Mouse (Mus musculus) myocyte (in vitro differentiated cells): ENCODE results near the gene Sigirr. TPM values are rescaled to one million over a fixed set of nuclear protein-coding genes. Genes with fewer than 3 reads are reported as not detected.

Source experiments
- H3K27me3 ChIP-seq: one replicate; pipeline ENCODE4 v1.6.1; 2011; ENCODE audit not compliant: control insufficient read depth, insufficient read depth, insufficient read length
- H3K36me3 ChIP-seq: one replicate; pipeline ENCODE4 v1.6.1; 2011; ENCODE audit not compliant: control insufficient read depth, insufficient read depth
- H3K4me2 ChIP-seq: one replicate; pipeline ENCODE4 v1.6.1; 2011; ENCODE audit warnings: low read depth, control low read depth
- H3K4me3 ChIP-seq: one replicate; pipeline ENCODE4 v1.5.1; 2011; ENCODE audit warnings: mild to moderate bottlenecking, control low read depth, moderate library complexity
- H3K79me2 ChIP-seq: one replicate; pipeline ENCODE4 v1.6.1; 2011; ENCODE audit not compliant: control insufficient read depth, insufficient read depth
- H3ac ChIP-seq: one replicate; pipeline ENCODE4 v1.6.1; 2011; ENCODE audit not compliant: control insufficient read depth, insufficient read length
- CEBPB ChIP-seq: IDR thresholded peaks from 2 replicates; pipeline ENCODE4 v1.6.1; 2011; ENCODE audit warnings: mild to moderate bottlenecking, moderate library complexity; ENCODE audit not compliant: poor library complexity, insufficient read depth, severe bottlenecking
- E2F4 ChIP-seq: IDR thresholded peaks from one replicate; pipeline ENCODE4 v1.6.1; 2011; ENCODE audit warnings: mild to moderate bottlenecking, control low read depth, moderate library complexity; ENCODE audit not compliant: insufficient read depth
- MAX ChIP-seq: IDR thresholded peaks from one replicate; pipeline ENCODE4 v1.6.1; 2011; ENCODE audit warnings: low read depth, mild to moderate bottlenecking, control low read depth
- MYOD1 ChIP-seq, 3 experiments: IDR thresholded peaks; one replicate each; pipeline ENCODE4 v1.6.1; 2011; ENCODE audit warnings: control low read depth in 2 of 3, low read depth in 2 of 3, mild to moderate bottlenecking in 2 of 3, moderate library complexity in 1 of 3; ENCODE audit not compliant: insufficient read length in 2 of 3, control insufficient read depth in 1 of 3
- MYOG ChIP-seq, 3 experiments: IDR thresholded peaks; one replicate each; pipeline ENCODE4 v1.6.1; 2011; ENCODE audit warnings: control low read depth in 2 of 3, low read depth in 2 of 3, mild to moderate bottlenecking in 2 of 3; ENCODE audit not compliant: insufficient read length in 2 of 3, control insufficient read depth in 1 of 3, insufficient read depth in 1 of 3
- POLR2A ChIP-seq: IDR thresholded peaks from one replicate; pipeline ENCODE4 v1.6.1; 2011; ENCODE audit warnings: low read depth, mild to moderate bottlenecking, control low read depth, moderate library complexity; ENCODE audit not compliant: insufficient read length
- POLR2AphosphoS2 ChIP-seq: IDR thresholded peaks from one replicate; pipeline ENCODE4 v1.6.1; 2011; ENCODE audit warnings: low read depth, control low read depth; ENCODE audit not compliant: insufficient read length
- REST ChIP-seq: IDR thresholded peaks from one replicate; pipeline ENCODE4 v1.6.1; 2011; ENCODE audit warnings: mild to moderate bottlenecking, control low read depth, moderate library complexity; ENCODE audit not compliant: insufficient read depth, insufficient read length
- SRF ChIP-seq: IDR thresholded peaks from one replicate; pipeline ENCODE4 v1.6.1; 2011; ENCODE audit warnings: low read depth; ENCODE audit not compliant: control insufficient read depth, insufficient read length
- TCF12 ChIP-seq: IDR thresholded peaks from one replicate; pipeline ENCODE4 v1.6.1; 2011; ENCODE audit warnings: mild to moderate bottlenecking, control low read depth; ENCODE audit not compliant: poor library complexity, insufficient read depth, severe bottlenecking
- TCF3 ChIP-seq: IDR thresholded peaks from one replicate; pipeline ENCODE4 v1.6.1; 2011; ENCODE audit warnings: low read depth, control low read depth; ENCODE audit not compliant: insufficient read length
- USF1 ChIP-seq: IDR thresholded peaks from one replicate; pipeline ENCODE4 v1.6.1; 2011; ENCODE audit warnings: low read depth, mild to moderate bottlenecking, control low read depth, moderate library complexity
- polyA plus RNA-seq: library from polyadenylated mRNA; unstranded; fragments of >200 nt; fragmentation: generic; extraction: Trizol; gene quantifications from one replicate; pipeline ENCODE4 v1.2.1, GENCODE M21; 2012; ENCODE audit warnings: missing spikeins

The Sigirr gene
- polyA plus RNA-seq: 4.8 TPM

DNA sequence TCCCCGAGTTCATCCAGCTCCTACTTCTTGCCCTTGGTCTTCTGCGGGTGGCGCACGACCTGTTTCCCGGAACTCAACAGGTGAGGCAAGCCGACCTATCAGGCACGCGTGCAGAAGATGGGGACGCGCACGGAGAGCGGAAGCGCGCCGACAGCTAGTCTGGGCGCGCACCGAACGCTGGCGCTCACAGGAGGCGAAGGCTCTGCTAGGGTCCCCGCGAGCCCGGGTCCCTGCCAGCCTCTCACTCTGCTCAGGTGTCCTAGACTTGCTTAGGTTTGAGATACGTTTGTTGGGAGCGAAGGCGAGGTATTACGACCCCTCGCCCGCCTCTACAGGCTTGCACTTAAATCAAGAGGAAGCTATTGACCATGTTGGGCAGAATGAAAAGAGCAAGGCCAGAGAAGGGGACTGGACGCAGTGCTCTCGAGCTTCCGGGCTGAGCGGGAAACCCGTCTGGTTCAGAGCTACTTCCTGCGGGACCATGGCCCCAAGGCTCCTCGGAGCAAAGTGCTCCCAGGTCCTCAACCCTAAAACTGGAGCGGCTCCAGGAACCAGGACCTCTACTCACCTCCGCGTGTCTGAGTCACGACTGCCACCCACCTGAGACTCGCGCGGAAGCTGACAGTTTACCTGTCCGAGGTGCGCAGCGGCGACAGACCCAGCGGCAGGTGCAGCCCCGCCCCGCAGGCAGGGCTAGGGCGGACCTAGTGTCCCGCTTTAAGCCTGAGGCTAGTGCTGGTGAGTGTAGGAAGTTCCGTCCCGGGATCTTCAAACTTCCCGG, at the start of gene Sigirr:
TSS of gene Sigirr (minus strand) at position 662 of the 781 bp plus-strand sequence.
- no peak for TF ChIP-seq POLR2A
- TF ChIP-seq SRF: no peak
- TF ChIP-seq CEBPB: no peak
- no peak for TF ChIP-seq MYOG (IDR thresholded peaks at IDR 0.05; ENCODE audit: control insufficient read depth in 1 of 3, insufficient read depth in 1 of 3, insufficient read length in 2 of 3, low read depth in 2 of 3)
- H3K27me3 ChIP-seq: peaks cover 21% of the 10 kb centered on the region
- no peak within 1 kb of the TSS for H3ac ChIP-seq
- H3K36me3 ChIP-seq: no peaks in the 10 kb centered on the region
- H3K4me3 ChIP-seq: no peak within 1 kb of the TSS
- H3K79me2 ChIP-seq: no peaks in the 10 kb centered on the region
- no peak within 1 kb of the TSS for H3K4me2 ChIP-seq

DNA sequence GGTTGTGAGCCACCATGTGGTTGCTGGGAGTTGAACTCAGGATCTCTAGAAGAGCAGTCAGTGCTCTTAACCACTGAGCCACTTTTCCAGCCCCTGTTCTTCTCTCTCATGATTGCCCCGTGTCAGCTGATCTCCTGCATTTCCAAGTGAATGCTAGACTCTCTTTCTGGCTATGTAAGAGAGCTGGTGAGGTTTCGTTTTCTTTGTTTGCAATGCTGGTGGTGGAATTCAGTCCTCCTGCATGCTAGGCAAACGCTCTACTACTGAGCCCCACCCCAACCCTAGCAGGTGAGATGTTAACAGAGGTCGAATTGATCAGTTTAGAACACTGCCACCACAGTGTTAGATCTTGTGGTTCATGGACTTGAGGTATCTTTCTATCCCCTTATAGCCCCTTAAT, 48.3 kb upstream of the Sigirr start:
- no peaks in the 10 kb centered on the region for H3K27me3 ChIP-seq
- H3K4me3 ChIP-seq: no peak overlapping the region
- TF ChIP-seq SRF: no peak
- peaks cover 9% of the 10 kb centered on the region for H3K36me3 ChIP-seq
- H3ac ChIP-seq: no peak overlapping the region
- no peaks in the 10 kb centered on the region for H3K79me2 ChIP-seq
- no peak overlapping the region for H3K4me2 ChIP-seq

DNA sequence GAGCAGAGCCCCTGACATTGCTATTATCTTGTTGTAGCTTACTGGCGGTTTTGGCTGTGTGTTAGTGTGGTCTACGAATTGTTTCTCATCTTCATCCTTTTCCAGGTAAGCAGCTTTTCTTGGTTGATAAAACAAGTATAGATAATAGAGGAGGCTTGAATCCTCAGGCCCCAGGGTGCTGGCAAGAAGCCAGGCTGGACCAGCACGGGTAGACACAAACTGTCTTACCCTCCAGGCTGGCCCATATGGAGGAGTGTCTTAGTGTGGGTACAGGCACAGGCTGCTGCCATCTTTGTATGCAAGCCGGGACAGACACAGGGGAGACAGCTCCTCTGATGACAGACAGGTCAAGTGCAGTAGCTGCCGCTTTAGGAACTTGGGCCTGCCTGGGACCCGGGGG, 46.7 kb upstream of the Sigirr start:
- Histone ChIP-seq H3K36me3 (peaks cover 9% of the 10 kb centered on the region), H3ac (no peak overlapping the region), H3K27me3 (no peaks in the 10 kb centered on the region), H3K4me2 (no peak overlapping the region), H3K79me2 (no peaks in the 10 kb centered on the region), H3K4me3 (no peak overlapping the region)
- no peak for TF ChIP-seq POLR2A
- TF ChIP-seq MAX: no peak
- TF ChIP-seq REST: no peak
- TF ChIP-seq USF1: no peak
- TF ChIP-seq TCF12: no peak
- no peak for TF ChIP-seq POLR2AphosphoS2
- no peak for TF ChIP-seq TCF3
- TF ChIP-seq E2F4: no peak
- no peak for TF ChIP-seq MYOG (IDR thresholded peaks at IDR 0.05; ENCODE audit: control insufficient read depth in 1 of 3, insufficient read depth in 1 of 3, insufficient read length in 2 of 3, low read depth in 2 of 3)
- no peak for TF ChIP-seq MYOD1 (IDR thresholded peaks at IDR 0.05; ENCODE audit: control insufficient read depth in 1 of 3, insufficient read length in 2 of 3, low read depth in 2 of 3)

DNA sequence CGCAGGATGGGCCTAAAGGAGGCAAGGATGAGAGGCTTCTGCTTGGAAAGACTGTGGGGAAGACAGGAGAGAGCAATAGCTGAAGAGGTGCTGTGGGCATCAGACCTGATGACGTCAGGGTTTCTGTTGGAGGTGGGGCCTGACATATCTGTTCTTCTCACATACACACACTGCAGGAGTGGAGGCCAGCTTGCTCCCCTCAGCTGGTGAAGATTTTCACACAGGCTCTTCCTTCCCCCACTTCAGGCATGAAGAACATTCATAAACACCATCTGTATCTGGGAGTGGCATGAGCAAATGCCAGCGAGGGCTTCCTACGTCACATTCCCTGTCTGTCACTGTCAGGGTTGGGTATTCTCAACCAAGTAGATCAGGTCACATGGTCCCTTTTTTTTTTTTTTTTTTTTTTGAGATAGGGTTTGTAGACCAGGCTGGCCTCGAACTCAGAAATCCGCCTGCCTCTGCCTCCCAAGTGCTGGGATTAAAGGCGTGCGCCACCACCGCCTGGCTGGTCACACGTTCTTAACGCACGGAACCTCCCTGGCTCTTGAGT, 45.7 kb upstream of the Sigirr start:
- Histone ChIP-seq H3K27me3 (no peaks in the 10 kb centered on the region), H3ac (no peak overlapping the region), H3K4me2 (no peak overlapping the region), H3K79me2 (no peaks in the 10 kb centered on the region), H3K36me3 (peaks cover 9% of the 10 kb centered on the region), H3K4me3 (no peak overlapping the region)
- TF ChIP-seq SRF: no peak
- TF ChIP-seq TCF12: no peak
- no peak for TF ChIP-seq MYOG (IDR thresholded peaks at IDR 0.05; ENCODE audit: control insufficient read depth in 1 of 3, insufficient read depth in 1 of 3, insufficient read length in 2 of 3, low read depth in 2 of 3)
- no peak for TF ChIP-seq MYOD1 (IDR thresholded peaks at IDR 0.05; ENCODE audit: control insufficient read depth in 1 of 3, insufficient read length in 2 of 3, low read depth in 2 of 3)

DNA sequence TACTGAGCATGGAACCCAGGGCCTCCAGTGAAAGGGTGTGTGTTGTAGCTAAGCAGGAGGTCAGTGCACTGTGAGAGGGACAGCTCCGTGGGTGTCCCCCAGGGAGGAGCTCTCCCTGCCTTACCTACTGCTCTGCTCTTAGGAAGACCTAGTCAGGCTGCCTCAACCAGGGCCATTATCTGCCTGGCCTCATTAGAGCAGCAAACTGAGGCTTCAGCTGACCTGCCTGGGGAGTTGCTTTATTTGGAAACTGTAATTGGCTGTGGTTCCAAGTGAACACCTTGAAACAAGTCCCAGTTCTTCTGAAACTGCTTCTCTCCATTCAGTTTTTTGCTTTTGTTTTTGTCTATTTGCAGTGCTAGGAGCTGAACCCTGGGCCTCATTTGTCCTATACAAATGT, 45.0 kb upstream of the Sigirr start:
- H3K27me3 ChIP-seq: no peaks in the 10 kb centered on the region
- no peak overlapping the region for H3ac ChIP-seq
- no peaks in the 10 kb centered on the region for H3K79me2 ChIP-seq
- H3K4me3 ChIP-seq: no peak overlapping the region
- H3K4me2 ChIP-seq: no peak overlapping the region
- H3K36me3 ChIP-seq: peaks cover 9% of the 10 kb centered on the region
- TF ChIP-seq MYOD1 (IDR thresholded peaks at IDR 0.05; ENCODE audit: control insufficient read depth in 1 of 3, insufficient read length in 2 of 3, low read depth in 2 of 3): no peak
- no peak for TF ChIP-seq E2F4
- TF ChIP-seq USF1: no peak
- no peak for TF ChIP-seq TCF12
- TF ChIP-seq POLR2A: no peak
- no peak for TF ChIP-seq MAX
- no peak for TF ChIP-seq CEBPB
- TF ChIP-seq TCF3: no peak
- TF ChIP-seq POLR2AphosphoS2: no peak
- no peak for TF ChIP-seq SRF
- no peak for TF ChIP-seq REST
- TF ChIP-seq MYOG (IDR thresholded peaks at IDR 0.05; ENCODE audit: control insufficient read depth in 1 of 3, insufficient read depth in 1 of 3, insufficient read length in 2 of 3, low read depth in 2 of 3): no peak

DNA sequence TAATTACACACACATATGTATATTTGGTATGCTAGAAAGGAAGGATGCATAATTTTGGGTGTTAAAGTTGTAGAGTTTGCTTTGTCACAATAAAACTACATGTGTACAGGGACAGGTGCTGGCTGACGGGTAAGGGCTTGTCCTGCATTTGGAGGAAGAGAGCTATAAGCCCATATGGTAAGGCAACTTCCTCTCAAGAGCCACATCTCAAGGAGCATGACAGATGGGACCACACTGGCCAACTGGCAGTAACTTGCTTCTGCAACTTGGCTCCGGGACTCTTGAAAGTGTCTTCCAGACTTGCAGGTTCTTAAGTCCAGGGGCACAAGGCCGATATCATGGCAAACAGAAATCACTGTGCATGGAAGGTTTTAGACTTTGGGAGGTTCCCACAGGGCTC, 44.3 kb upstream of the Sigirr start:
- peaks cover 9% of the 10 kb centered on the region for H3K36me3 ChIP-seq
- no peak overlapping the region for H3ac ChIP-seq
- H3K4me2 ChIP-seq: no peak overlapping the region
- TF ChIP-seq E2F4: no peak
- no peak for TF ChIP-seq SRF
- no peak for TF ChIP-seq MYOD1 (IDR thresholded peaks at IDR 0.05; ENCODE audit: control insufficient read depth in 1 of 3, insufficient read length in 2 of 3, low read depth in 2 of 3)
- TF ChIP-seq CEBPB: no peak
- no peak for TF ChIP-seq POLR2AphosphoS2
- TF ChIP-seq POLR2A: no peak
- no peak for TF ChIP-seq USF1
- no peak for TF ChIP-seq REST
- TF ChIP-seq MYOG (IDR thresholded peaks at IDR 0.05; ENCODE audit: control insufficient read depth in 1 of 3, insufficient read depth in 1 of 3, insufficient read length in 2 of 3, low read depth in 2 of 3): no peak
- no peak for TF ChIP-seq TCF3
- TF ChIP-seq TCF12: no peak
- TF ChIP-seq MAX: no peak
- no peaks in the 10 kb centered on the region for H3K27me3 ChIP-seq
- no peak overlapping the region for H3K4me3 ChIP-seq
- H3K79me2 ChIP-seq: no peaks in the 10 kb centered on the region
